Mouse (Mus musculus): ENCODE data around the gene Tecr.
A peak's percentile ranks its signal among the peaks of the same experiment; 100 is the strongest.

Gene Tecr

DNA sequence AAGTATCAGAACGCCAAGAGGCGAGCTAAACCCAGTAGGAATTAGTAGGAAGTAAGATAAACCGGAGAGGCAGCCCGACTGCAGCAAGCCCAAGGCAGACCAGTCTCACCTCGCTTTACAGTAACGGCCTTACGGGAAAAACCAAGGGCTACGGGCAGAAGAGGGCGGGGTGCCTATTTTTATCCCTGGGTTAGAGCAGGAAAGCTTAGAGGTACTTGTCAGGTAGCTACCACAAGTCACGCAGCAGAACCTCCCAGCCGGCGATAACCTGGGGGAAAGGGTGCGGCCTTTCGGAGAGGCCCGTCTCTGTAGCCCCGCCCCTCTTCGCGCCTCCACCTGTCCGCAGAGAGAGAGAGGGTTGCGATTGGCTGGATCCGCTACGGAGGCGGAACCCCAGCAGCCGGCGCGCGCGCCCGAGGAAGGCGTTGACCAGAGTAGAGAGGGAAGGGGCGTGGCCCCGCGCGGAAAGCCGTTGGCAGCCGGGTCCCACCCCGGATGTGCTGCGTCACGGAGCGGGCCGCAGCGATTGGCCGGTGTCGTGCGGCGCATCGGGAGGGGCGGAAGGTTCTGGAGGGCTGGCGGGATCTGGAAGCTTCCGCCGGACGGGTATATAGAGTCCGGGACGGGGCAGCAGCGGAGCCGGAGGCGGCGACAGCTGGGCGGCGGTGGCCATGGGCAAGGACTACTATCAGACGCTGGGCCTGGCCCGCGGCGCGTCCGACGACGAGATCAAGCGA, at the start of gene Tecr, which contains the start of gene Dnajb1:
Gene Tecr, minus strand, starts transcription at position 311 of the 737 bp plus-strand sequence.
Gene Dnajb1, plus strand, starts transcription at position 533 of the 737 bp plus-strand sequence.
- peak; percentile 99 for DNase-seq (ENCODE audit: low spot score)

DNA sequence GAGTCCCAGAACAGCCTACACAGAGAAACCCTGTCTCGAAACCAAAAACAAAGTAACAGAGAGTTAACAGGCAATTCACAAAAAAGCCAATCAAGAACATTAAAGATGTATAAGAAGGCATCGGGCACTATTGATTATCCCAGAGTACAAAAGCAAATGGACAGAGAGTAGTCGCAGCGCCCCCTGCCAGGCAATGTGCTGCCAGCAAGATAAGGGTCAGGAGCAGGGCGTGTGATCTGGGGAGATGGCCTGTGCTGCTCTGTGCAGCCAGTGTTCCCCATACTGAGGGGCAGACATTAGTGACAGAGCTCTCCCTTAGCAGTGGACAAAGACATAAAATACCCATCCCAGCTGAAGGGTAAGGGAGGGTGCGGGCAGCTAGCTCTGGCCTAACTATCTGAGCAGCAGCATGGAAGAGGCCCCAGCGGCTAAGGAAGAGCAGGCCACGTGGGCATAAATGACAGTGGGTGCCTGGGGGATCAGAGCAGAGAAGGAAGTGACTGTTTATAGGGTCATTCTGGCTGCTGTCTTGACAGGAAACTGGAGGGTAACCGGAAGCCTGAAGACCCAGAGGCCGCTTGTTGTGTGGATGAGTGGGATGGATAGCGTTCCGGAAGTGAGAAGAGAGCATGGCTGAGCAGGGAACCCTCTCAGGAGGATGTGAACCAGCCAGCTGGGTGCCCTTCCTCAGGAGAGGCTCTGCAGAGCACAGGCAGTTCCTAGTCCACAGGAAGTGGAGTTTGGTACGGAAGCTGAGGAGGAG, 48.9 kb upstream of the Tecr start:
- no peak for DNase-seq (ENCODE audit: low spot score)

DNA sequence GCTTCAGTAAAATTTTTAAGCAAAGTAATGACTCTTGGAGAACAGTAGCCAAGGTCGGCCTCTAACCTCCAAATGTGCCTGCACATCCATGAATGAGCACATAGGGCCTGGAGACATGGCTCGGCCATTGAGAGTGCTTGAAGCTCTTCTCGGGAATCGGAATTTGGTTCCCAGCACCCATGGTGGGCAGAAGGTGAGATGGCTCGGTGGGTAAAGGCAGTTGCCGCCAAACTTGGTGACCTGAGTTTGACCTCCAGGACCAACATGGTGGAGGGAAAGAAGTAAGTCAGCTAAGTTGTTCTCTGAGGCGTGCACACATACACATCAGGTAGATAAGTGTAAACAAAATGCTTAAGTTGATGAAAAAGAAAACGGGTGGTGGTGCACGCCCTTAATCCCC, 48.3 kb upstream of the Tecr start:
- no peak for DNase-seq (ENCODE audit: low spot score)

DNA sequence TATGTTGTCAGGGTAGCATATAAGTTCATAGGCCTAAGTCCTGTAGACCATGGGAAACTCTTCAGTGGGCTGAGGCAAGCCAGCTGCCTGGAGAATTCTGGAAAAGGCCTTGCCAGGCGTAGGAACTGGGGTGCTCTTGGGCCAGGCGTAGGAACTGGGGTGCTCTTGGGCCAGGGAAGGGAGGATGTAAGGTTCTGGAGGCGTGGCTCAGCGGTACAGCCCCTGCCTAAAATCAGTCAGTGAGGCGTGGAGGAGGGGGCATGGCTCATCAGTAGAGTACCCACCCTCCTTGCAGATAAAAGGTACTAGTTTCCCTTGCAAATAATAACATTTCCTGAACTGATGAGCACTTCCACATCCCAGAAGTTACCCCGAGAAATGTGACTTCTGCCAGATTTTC, 47.0 kb upstream of the Tecr start:
- no peak for DNase-seq (ENCODE audit: low spot score)

DNA sequence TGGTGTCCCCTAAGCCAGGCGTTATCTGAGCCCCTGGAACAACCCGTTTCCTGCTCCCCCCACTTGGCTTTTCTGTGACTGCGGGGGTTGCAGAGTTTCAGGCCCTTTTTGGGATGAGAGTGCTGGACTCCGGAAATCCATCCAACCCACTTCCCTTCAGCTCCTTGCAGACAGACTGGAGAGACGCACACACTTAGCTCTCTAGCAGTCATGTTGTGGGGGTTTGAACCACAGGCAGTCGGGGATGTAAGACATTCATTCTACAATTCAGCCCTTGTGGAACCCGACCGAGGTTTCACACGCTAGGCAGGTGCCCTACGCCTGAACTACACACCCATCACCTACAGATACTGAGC, 45.9 kb upstream of the Tecr start:
- no peak for DNase-seq (ENCODE audit: low spot score)

DNA sequence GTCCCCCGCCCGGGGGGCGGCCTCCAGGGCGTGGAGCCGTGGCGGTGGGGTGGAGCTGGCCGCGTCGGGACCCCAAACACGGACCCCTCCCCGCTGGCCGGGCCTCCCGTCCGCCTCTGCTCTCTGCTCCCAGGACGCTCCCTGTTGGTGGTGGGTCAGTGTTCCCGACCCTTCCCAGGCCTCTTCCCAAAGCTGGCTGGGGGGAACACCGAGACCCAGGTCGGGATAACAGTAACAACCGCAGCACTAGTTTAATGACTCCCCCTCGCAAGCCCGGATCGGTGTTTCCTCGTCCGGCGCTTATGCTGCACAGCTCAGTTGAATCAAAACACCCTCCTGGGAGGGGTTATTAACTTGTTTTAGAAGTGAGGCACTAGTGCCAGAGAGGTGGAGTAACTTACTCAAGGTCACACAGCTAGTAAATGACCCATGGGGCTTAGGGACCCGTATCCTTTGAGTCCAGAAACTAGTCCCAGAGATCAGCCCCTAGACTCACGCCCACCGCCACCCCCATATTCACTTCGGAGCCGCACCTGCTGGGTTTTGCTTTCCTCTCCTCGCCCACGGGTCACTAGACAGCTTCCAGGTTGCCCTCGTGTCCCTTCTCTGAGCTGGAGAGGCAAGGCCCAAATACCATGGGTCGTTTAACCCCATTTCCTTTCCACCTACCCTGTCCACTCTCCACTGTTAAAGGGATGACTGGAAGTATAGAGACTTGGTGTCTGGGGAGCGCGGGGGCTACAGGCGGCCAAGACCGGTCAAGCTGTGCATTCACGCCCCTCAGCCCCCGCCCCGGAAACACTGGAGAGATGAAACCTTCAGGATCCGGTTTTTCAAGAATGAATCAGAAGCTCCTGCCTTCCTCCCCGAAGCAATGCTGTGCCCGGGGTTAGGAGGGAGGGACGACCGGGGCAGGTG, 45.2 kb upstream of the Tecr start:
- DNase-seq (ENCODE audit: low spot score) = no peak

DNA sequence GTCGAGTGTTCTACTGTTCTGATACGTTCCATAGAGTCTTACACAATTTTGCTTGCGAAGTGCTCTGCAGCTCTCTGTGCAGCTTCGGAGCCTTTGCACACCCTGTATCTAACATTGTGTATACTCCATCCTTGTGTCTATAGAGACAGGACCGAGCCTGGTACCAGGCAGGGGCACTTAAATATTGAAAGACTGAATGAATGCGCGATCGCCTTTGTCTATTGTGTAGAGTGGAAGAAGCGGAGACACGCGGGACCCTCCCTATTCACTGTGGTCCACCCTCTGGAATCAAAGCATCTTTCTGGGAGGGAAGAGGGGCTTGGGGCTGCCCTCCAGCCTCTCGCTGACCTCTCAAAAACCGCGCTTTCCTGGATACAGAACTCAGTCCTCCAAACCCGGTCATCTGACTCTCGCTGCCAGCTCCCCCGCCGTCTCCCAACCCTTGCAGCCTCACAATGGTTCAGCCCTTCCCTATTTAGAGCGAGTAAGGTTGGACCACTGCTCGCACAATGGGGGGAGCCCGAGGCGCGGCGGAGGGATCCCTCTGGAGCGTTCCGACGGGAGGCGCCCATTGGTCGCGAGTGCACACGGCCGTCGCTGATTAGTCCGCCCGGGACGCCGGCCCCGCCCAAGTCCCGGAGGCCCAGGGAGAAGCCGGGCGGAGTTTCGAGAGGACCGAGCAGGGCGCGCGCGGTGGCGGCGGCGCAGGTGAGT, 44.4 kb upstream of the Tecr start, which contains the start of gene Gipc1:
Gene Gipc1, plus strand, starts transcription at position 648 of the 714 bp plus-strand sequence.
- peak; percentile 95 for DNase-seq (ENCODE audit: low spot score)

DNA sequence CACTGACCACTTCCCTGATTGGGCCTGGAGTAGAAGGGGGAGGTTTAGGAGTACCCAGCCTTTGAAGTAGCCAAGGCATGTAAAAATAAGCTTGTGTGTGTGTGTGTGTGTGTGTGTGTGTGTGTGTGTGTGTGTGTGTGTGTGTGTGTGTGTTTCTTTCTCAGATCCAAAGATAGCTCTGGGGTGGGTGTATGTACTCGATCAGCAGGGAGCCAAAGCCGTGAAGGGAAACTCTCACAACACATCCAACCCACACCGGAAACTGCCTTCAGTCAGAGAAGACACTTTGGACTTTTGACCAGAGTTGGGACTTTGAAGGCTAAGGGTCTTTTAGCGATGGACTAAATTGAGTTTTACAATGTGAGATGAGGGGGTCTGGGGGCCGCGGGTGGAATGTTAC, 41.9 kb upstream of the Tecr start:
- DNase-seq (ENCODE audit: low spot score) = no peak

DNA sequence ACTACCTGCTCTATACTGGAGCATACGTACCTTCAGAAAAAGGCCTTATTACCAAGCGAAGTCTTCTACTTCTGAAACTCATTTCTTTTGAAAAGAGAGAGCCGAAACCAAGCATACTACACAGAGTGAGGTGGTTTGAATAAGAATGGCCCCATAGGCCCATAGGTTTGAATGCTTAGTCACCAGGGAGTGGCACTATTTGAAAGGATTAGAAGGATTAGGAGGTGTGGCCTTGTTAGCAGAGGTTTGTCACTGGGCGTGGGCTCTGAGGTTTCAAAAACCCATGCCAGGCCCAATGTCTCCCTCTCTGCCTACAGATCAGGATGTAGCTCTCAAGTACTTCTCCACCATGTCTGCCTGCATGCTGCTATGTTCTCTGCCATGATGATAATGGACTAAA, 40.3 kb upstream of the Tecr start:
- no peak for DNase-seq (ENCODE audit: low spot score)

DNA sequence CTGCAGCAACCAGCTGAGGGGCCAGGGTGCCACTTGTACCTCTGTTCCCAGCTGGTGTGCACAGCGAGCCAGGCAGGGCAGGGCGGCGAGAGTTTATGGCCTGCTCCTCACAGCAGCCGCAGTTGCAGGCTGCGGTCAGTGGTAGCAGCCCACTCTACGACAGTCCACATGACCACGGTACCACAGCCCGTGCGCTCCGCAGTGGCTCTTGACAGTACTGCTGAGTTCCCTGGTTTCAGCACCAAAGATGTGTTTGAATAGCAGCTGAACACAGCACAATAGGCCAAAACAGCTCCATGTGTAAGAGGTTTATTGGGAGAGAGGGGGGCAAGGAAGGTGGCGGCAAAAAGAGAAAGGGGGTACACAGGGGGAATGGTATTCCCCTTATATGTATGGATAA, 39.7 kb upstream of the Tecr start:
- no peak for DNase-seq (ENCODE audit: low spot score)

DNA sequence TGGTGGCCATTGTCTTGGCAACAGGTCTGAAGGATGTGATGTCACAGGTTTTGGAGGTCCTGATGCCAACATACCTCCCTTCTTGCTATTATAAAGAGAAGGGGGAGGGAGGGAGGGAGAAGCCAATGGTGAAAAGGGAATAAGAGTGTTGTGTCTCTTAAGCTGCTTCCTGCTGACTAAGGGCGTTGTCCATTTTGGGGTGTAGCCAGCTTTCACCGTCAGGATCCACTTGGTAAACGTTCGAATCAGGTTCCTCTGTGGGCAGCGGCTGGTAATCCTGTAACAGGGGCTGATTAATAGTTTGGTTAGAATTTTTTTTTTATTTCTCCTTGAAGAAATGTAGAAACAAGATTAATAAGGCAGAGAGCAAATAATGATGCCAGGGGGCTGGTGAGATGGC, 31.9 kb upstream of the Tecr start:
- DNase-seq (ENCODE audit: low spot score) = no peak

DNA sequence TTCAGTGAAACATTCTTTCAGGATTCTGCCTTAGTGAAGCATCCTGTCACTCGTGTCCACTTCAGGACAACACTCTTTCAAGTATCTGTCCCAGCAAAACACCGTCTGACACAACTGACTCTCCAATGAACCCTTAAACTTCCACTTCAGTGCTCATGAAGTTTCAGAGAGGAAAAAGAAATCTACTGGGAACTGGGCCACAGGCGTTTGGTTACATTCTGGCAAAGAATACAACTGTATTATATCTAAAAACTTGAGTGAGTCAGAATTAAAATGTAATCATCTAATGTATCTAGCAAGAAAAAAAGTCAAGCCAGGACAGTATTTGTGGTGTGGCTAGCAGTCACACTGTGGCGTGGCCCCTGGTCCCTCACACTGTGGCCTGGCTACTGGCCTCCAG, 31.1 kb upstream of the Tecr start:
- DNase-seq (ENCODE audit: low spot score) = no peak

DNA sequence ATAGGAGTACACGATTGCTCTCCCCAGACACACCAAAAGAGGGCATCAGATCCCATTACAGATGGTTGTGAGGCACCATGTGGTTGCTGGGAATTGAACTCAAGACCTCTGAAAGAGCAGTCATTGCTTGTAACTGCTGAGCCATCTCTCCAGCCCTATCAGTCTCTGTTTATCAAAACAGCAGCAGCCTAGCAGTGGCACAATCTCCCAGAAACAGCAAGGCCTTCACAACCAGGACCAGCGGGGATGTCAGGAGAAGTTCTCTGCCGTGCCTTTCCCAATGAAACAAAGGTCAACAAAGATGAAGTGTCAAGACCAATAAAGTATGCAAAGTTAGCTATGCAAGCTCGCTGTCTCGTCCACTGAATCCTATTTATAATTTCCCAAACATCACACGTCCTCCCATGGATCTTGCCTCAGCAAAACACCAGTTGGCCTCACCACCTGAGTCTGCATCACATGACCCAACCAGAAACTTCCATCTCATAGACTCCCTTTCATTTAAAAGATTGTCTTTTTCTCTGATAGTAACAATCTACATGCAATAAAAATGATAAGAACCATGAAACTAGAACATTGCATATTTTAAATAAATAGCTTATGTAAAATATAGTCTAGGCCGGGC, 24.4 kb upstream of the Tecr start:
- no peak for DNase-seq (ENCODE audit: low spot score)

DNA sequence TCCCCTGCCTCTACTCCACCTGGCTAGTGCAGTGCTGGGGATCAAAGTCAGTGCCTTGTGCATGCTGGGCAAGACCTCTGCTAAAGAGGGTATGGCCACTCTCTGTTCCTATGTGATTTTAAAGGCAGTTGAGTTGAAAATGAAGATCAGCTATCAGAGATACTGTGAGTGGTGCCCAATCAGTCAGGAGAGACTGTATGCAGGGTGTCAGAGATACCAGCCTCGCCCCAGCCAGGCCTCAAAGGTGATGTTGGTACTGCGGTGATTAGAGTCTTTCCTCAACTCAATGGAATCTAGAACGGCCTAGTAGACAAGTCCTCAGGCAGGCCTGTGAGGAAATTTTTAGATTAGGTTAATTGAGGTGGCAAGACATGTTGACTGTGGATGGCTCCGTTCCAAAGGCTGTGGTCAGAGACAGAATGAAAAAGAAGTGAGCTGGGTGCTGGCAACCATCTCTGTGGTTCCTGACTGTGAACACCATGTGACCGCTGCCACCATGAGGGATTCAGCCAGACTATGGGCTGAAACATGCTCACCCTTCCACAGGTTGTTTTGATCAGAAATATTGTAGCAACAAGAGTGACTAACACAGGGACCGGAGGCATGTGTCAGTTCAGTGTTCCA, 18.0 kb upstream of the Tecr start:
- DNase-seq (ENCODE audit: low spot score) = no peak

DNA sequence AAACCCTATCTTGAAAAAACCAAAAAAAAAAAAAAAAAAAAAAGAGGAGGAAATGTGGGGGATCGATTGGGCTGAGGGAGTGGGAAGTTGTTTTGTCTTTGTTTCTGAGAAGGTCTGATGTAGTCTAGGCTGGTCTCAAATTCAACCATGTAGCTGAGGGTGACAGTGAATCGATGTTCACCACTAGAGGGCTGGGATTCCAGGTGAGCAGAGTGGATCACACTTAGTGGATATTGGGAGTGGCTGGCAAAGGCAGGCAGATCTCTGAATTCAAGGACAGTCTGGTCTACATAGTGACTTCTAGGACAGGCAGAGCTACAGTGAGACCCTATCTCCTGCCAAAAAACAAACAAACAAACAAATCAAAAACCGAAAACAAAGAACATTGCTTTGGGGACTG, 17.0 kb upstream of the Tecr start:
- no peak for DNase-seq (ENCODE audit: low spot score)

DNA sequence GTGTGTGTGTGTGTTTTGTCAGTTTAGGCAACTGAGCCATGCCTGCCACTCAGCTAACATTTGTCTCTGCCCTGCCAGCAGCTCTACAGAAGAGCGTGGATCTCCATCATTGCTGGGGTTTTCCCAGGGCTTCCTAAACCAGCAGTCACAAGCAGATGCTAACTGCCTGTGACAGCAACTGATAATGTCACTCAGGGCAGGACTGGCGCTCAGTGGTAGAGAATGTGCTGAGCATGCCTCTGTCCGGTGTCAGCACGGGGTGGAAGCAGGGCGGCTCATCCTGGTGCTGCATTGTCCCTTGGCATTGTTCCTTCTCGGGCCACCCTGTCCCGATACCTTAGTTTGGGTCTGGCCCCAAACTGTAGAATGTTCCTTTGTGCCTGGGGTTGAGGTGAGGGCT, 15.8 kb upstream of the Tecr start:
- DNase-seq (ENCODE audit: low spot score) = no peak

DNA sequence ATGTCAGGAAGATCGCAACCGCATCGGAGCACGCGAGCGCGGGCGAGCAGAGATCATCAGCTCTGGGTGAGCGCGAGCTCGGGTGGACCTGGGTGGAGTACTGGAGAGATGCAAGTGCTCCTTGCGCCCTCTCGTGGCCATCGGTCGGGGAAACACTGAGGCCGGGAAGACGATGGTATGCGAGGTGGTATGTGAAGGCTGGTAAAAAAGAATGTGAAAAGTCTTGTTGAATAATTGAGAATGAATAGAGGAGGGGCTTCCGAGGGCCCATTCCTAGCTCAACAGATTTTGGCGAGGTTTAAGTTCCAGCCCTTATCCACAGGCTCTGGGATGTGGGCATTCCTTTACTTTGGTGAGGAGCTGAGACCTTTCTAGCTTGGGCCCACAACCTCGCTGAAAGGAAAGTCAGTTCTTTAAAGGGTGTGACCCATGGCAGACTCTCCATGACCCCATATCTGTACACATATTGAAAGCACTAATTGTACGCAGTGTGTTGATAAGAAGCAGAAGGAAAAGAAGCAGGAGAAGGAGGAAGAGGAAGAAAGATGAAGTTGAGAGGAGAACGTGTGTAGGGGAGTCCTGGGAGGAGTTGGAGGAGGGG, 14.7 kb upstream of the Tecr start:
- DNase-seq (ENCODE audit: low spot score) = peak; percentile 62

DNA sequence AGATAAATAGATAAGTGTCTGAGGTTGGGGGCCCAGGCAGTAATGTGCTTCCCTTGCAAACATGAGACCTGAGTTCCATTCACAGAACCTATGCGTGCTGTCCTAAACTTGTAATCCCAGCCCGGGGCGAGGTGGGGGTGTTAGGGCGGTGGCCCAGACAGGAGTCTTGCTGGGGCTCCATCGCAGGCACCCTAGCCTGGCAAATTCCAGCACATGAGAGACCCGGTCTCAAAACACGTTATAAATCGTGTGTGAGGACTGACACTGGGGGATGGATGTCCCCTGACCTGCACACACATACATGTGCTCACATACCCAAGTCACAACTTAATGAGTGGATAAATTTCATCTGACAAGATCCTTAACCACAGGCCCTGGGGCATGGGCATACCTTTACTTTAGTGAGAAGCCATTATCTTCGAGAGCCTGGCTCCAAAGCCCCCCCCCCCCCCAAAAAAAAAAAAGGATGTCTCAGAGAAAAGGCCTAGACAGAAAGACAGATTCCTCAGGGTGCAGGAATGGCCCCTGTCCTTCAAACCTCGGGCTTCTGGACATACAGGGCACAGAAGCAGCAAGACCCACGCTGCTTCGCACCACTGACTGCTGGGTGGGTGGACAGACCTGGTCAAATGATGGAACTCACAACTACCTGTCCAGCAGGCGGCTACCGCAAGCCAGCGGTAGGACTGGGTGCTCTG, 14.1 kb upstream of the Tecr start:
- no peak for DNase-seq (ENCODE audit: low spot score)

DNA sequence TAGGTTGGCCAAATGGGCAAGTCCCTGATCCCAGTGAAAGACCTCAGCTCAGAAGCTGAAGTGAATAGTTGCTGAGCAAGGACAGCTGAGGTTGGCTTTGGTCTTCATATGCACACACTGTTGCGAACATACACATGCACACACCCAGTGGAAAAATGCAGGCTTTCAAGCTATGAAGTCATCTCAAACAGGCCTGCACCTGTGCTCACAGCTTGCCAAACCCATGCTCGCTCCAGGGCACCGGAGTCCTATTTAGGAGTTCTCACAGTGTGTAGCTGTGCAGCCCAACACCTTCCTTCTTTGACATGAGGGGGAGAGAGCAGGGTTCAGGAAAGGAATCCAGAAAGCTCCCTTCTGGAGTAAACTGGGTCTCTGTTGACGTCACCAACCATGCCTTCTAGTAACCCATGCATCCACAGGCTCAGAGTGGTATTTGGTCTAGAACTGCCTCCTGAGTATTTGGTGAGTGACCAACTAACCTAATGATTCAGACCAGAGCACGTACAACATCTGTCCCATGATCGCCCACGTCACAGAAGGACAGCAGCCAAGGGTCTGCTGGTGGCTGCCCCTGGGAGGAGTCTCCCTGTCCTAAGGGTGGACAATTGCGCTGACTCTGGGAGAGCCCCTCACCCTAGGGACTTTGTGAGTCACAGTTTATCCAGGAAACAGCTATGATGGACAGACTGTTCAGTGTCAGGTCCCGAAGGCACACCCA, 12.0 kb upstream of the Tecr start:
- no peak for DNase-seq (ENCODE audit: low spot score)

Data from ovary, adult 18-20 months (tissue).